Mouse (Mus musculus): Measurements from ENCODE around the gene Manf. TPM values are rescaled to one million over a fixed set of nuclear protein-coding genes. Genes with fewer than 3 reads are reported as not detected.

The Manf gene
- total and polyA plus RNA-seq, 3 experiments = 10.1 to 202 (median 178) TPM

DNA sequence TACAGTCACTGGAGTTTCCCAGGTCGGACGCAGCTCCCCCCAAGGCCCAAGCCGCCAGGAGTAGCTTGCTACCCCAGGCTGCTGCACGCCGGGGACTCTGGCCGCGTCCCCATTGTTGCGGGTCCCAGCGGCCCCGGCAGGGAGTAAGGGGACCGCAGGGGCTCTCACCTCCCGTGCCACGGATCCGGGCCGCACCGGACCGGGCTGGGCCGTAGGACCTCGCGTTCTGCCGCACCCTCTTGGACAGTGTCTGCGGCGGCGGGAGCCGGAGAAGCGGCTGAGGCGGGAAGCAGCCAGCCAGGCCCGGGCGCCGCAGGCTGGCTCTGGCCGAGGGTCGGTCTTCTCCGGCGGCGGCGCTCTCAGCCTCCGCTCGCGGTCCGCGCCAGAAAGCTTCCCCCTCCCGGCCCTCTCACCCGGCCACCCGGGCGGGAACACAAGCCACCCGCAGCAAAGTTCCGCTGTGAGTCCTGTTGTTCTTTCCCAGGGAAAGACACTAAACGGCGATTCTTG, 102.9 kb downstream of the Manf start, which contains the start of gene Rad54l2:
Gene Rad54l2 (minus strand): TSS at position 383 of the 510 bp plus-strand sequence.
- Histone ChIP-seq H3K9ac (ENCODE audit: low read depth, low read length) (peak within 1 kb of the TSS; percentile 98), H3K4me1 (ENCODE audit: control insufficient read depth, insufficient read depth, low read length) (peaks cover 3% of the 10 kb centered on the region), H3K36me3 (ENCODE audit: control insufficient read depth, insufficient read depth, low read length) (no peaks in the 10 kb centered on the region), H3K79me2 (replicated peaks; ENCODE audit: control insufficient read depth, insufficient read depth, low read length) (0 out of 2 replicates have a peak, but pooled peaks cover 2% of the 10 kb centered on the region), H3K4me3 (peak within 1 kb of the TSS; percentile 100), H3K27me3 (ENCODE audit: control insufficient read depth, insufficient read depth, low read length) (no peaks in the 10 kb centered on the region), H3K27ac (peak within 1 kb of the TSS; percentile 95)
- peak; percentile 35 for TF ChIP-seq CTCF (IDR thresholded peaks at IDR 0.05)
- TF ChIP-seq EP300 (IDR thresholded peaks at IDR 0.05; ENCODE audit: insufficient read depth, low read depth, low read length) = peak; percentile 37; the same call in 1 of the 2 replicates
- no peak; the same call in 1 of the 2 replicates for TF ChIP-seq POLR2A (IDR thresholded peaks at IDR 0.05; ENCODE audit: insufficient read depth, low read depth, low read length)
- intact Hi-C loops (cut with DNase I) = loop anchor here (1.0 kb wide), 1 partner anchor 32 kb away; the partner anchor contains the start of gene Dcaf1
- under 1% methylated on average over 46 of the region's 49 CpGs for WGBS
- peak; percentile 89 to 94 for DNase-seq

Other genes starting within 250 kb of the Manf start
- gene Grm2, start 235.9 kb downstream of the Manf start, total RNA-seq (2021) = not detected
- gene Grm2, start 235.9 kb downstream of the Manf start, polyA plus RNA-seq (2012; rRNA removed) = 0.09 TPM in 1 of 2 replicates, not detected in the other
- gene Tex264, start 206.1 kb downstream of the Manf start, total RNA-seq (2021) = 10 to 100 TPM; 40.3 to 47.6 TPM
- 62.1 and 69.2 TPM in 2 replicates for gene Tex264, start 206.1 kb downstream of the Manf start, polyA plus RNA-seq (2012; rRNA removed)
- gene Rad54l2, start 102.8 kb downstream of the Manf start, total RNA-seq (2021) = 10 to 100 TPM in 1 of 2 experiments, 1 to 10 TPM in 1; 9.5 to 10.7 TPM
- 14.0 and 14.8 TPM in 2 replicates for gene Rad54l2, start 102.8 kb downstream of the Manf start, polyA plus RNA-seq (2012; rRNA removed)
- gene Dcaf1, start 70.1 kb downstream of the Manf start, total RNA-seq (2021) = 10 to 100 TPM; 27.3 to 27.9 TPM
- 9.8 and 19.9 TPM in 2 replicates for gene Dcaf1, start 70.1 kb downstream of the Manf start, polyA plus RNA-seq (2012; rRNA removed)
- gene Rbm15b, start 4.6 kb downstream of the Manf start, total RNA-seq (2021) = 10 to 100 TPM; 11.7 to 14.3 TPM
- 3.9 and 5.5 TPM in 2 replicates for gene Rbm15b, start 4.6 kb downstream of the Manf start, polyA plus RNA-seq (2012; rRNA removed)